In genomic region chr15:81860471-81861135, GRCm38 (mm10) we compare ENCODE assay signal across 9 mouse cellular contexts. TPM values are rescaled to one million over a fixed set of nuclear protein-coding genes. Genes with fewer than 3 reads are reported as not detected.
DNase-seq lines count a peak whose midpoint lies in the region; ATAC-seq lines count a peak whose summit lies in the region.
"Had no signal": no experiment of that assay in that cellular context is flagged by ENCODE, and none has a peak within 500 bp of the region (broad histone marks: within the 10 kb centered on the region; RNA-seq: fewer than 3 reads in every experiment).

No protein-coding gene starts in this region.

- 42% methylated on average over 8 of the region's 8 CpGs for WGBS in heart, embryonic 10.5 days
- 39% methylated on average over 8 of the region's 8 CpGs for WGBS in liver, embryonic 11.5 days
- WGBS in neural tube, embryonic 12.5 days = 44% methylated on average over 8 of the region's 8 CpGs

- DNase-seq in layer of hippocampus, adult 11-12 months (ENCODE audit: low spot score) = peak; percentile 47
- DNase-seq in layer of hippocampus, adult 18-20 months (ENCODE audit: low spot score in 2 of 2) = no peak
- DNase-seq in heart, embryonic 10.5 days (ENCODE audit: low spot score) = no peak
- no peak for DNase-seq in liver, embryonic 11.5 days (ENCODE audit: low spot score)
- no peak for DNase-seq in gastrocnemius, postnatal 10 days
- no peak for DNase-seq in right cerebral cortex, postnatal 25 days

- no peaks in the 10 kb centered on the region for H3K4me1 ChIP-seq in brown adipose tissue, adult 24 weeks (ENCODE audit: control insufficient read depth, insufficient read depth, insufficient read length, low read length)
- H3K4me1 ChIP-seq in heart, embryonic 10.5 days = peaks cover 12% of the 10 kb centered on the region
- H3K4me1 ChIP-seq in liver, embryonic 11.5 days (replicated peaks; ENCODE audit: control insufficient read depth, insufficient read depth, low read length) = 0 out of 2 replicates have a peak, but pooled peaks cover 6% of the 10 kb centered on the region
- peaks cover 9% of the 10 kb centered on the region for H3K4me1 ChIP-seq in neural tube, embryonic 12.5 days

- no peak for ATAC-seq in liver, embryonic 11.5 days (replicated peaks; ENCODE audit: low FRiP score)
- ATAC-seq in neural tube, embryonic 12.5 days (ENCODE audit: low FRiP score, low read depth) = no peak

- peak overlapping the region; percentile 98 for H3K4me2 ChIP-seq in liver, embryonic 11.5 days
- peak overlapping the region; percentile 85 for H3K4me2 ChIP-seq in neural tube, embryonic 12.5 days (replicated peaks)

- H3K9me3 ChIP-seq in heart, embryonic 10.5 days = no peaks in the 10 kb centered on the region
- H3K9me3 ChIP-seq in liver, embryonic 11.5 days (ENCODE audit: control insufficient read depth, low read length) = no peaks in the 10 kb centered on the region
- H3K9me3 ChIP-seq in neural tube, embryonic 12.5 days = no peaks in the 10 kb centered on the region
- H3K9me3 ChIP-seq: megakaryocyte, embryonic 14.5 days had no signal

- no peaks in the 10 kb centered on the region for H3K27me3 ChIP-seq in heart, embryonic 10.5 days (ENCODE audit: insufficient read depth, poor library complexity, severe bottlenecking)
- no peaks in the 10 kb centered on the region for H3K27me3 ChIP-seq in liver, embryonic 11.5 days (replicated peaks; ENCODE audit: control insufficient read depth, insufficient read depth, low read length)
- no peaks in the 10 kb centered on the region for H3K27me3 ChIP-seq in neural tube, embryonic 12.5 days (replicated peaks)
- H3K27me3 ChIP-seq: megakaryocyte, embryonic 14.5 days had no signal

- no peak overlapping the region for H3K9ac ChIP-seq in liver, embryonic 11.5 days (ENCODE audit: low read depth, low read length)
- H3K9ac ChIP-seq in neural tube, embryonic 12.5 days = no peak overlapping the region

- H3K36me3 ChIP-seq in heart, embryonic 10.5 days = peaks cover 18% of the 10 kb centered on the region
- peaks cover 5% of the 10 kb centered on the region for H3K36me3 ChIP-seq in liver, embryonic 11.5 days (ENCODE audit: control insufficient read depth, insufficient read depth, low read length)
- peaks cover 21% of the 10 kb centered on the region for H3K36me3 ChIP-seq in neural tube, embryonic 12.5 days

- peak overlapping the region; percentile 71 for H3K27ac ChIP-seq in brown adipose tissue, adult 24 weeks (replicated peaks; ENCODE audit: low read depth, low read length)
- H3K27ac ChIP-seq in heart, embryonic 10.5 days = peak overlapping the region; percentile 95
- H3K27ac ChIP-seq in liver, embryonic 11.5 days (ENCODE audit: low read depth, low read length) = peak overlapping the region; percentile 53; the same call in 1 of the 2 replicates
- H3K27ac ChIP-seq in neural tube, embryonic 12.5 days = no peak overlapping the region

- no peak overlapping the region for H3K4me3 ChIP-seq in brown adipose tissue, adult 24 weeks (ENCODE audit: insufficient read depth, low read depth, low read length)
- H3K4me3 ChIP-seq in heart, embryonic 10.5 days = peak overlapping the region; percentile 88
- H3K4me3 ChIP-seq in liver, embryonic 11.5 days (ENCODE audit: low read depth, low read length) = peak overlapping the region; percentile 90; the same call in 1 of the 2 replicates
- H3K4me3 ChIP-seq in neural tube, embryonic 12.5 days = no peak overlapping the region

RNA-seq across cellular contexts. Expression of gene Tob2, which starts 2.0 kb away (rescaled TPM):
- total RNA-seq in layer of hippocampus, adult 18-20 months (2021) = 10 to 100 TPM; 33.8 to 45.2 TPM
- 79.0 and 87.4 TPM in 2 replicates for polyA plus RNA-seq in brown adipose tissue, adult 24 weeks (2012; ENCODE audit: insufficient read depth, insufficient read length, missing spikeins)
- polyA plus RNA-seq in heart, embryonic 10.5 days (2016; fragmentation: Nextera tagmentation; extraction: Ambion mirVana) = 13.0 and 15.6 TPM in 2 replicates
- 18.3 and 19.3 TPM in 2 replicates for polyA plus RNA-seq in liver, embryonic 11.5 days (2014; fragmentation: Nextera tagmentation; extraction: Ambion mirVana)
- polyA plus RNA-seq in neural tube, embryonic 12.5 days (2016; fragmentation: Nextera tagmentation; extraction: Ambion mirVana) = 21.6 and 21.7 TPM in 2 replicates
- 10 to 100 TPM; 38.1 to 80.4 TPM for total RNA-seq in gastrocnemius, postnatal 10 days (2021)

RNA-seq across cellular contexts. Expression of gene Phf5a, which starts 11.1 kb away (rescaled TPM):
- total RNA-seq in layer of hippocampus, adult 18-20 months (2021) = 10 to 100 TPM; 34.3 to 36.2 TPM
- polyA plus RNA-seq in brown adipose tissue, adult 24 weeks (2012; ENCODE audit: insufficient read depth, insufficient read length, missing spikeins) = 42.4 and 46.3 TPM in 2 replicates
- 154 and 200 TPM in 2 replicates for polyA plus RNA-seq in heart, embryonic 10.5 days (2016; fragmentation: Nextera tagmentation; extraction: Ambion mirVana)
- polyA plus RNA-seq in liver, embryonic 11.5 days (2014; fragmentation: Nextera tagmentation; extraction: Ambion mirVana) = 224 and 237 TPM in 2 replicates
- 123 and 126 TPM in 2 replicates for polyA plus RNA-seq in neural tube, embryonic 12.5 days (2016; fragmentation: Nextera tagmentation; extraction: Ambion mirVana)
- total RNA-seq in gastrocnemius, postnatal 10 days (2021) = 10 to 100 TPM; 37.4 to 39.6 TPM

RNA-seq across cellular contexts. Expression of gene Aco2, which starts 11.5 kb away (rescaled TPM):
- total RNA-seq in layer of hippocampus, adult 18-20 months (2021) = 100 to 1,000 TPM; 452 to 460 TPM
- polyA plus RNA-seq in brown adipose tissue, adult 24 weeks (2012; ENCODE audit: insufficient read depth, insufficient read length, missing spikeins) = 3,633 and 4,102 TPM in 2 replicates
- 320 and 472 TPM in 2 replicates for polyA plus RNA-seq in heart, embryonic 10.5 days (2016; fragmentation: Nextera tagmentation; extraction: Ambion mirVana)
- 177 and 185 TPM in 2 replicates for polyA plus RNA-seq in liver, embryonic 11.5 days (2014; fragmentation: Nextera tagmentation; extraction: Ambion mirVana)
- polyA plus RNA-seq in neural tube, embryonic 12.5 days (2016; fragmentation: Nextera tagmentation; extraction: Ambion mirVana) = 213 TPM in 2 replicates
- total RNA-seq in gastrocnemius, postnatal 10 days (2021) = 100 to 1,000 TPM; 789 to 874 TPM

RNA-seq across cellular contexts. Expression of gene Tef, which starts 58.4 kb away (rescaled TPM):
- 100 to 1,000 TPM; 293 to 297 TPM for total RNA-seq in layer of hippocampus, adult 18-20 months (2021)
- polyA plus RNA-seq in brown adipose tissue, adult 24 weeks (2012; ENCODE audit: insufficient read depth, insufficient read length, missing spikeins) = 33.0 and 53.3 TPM in 2 replicates
- polyA plus RNA-seq in heart, embryonic 10.5 days (2016; fragmentation: Nextera tagmentation; extraction: Ambion mirVana) = 17.3 and 20.2 TPM in 2 replicates
- polyA plus RNA-seq in liver, embryonic 11.5 days (2014; fragmentation: Nextera tagmentation; extraction: Ambion mirVana) = 12.0 and 12.6 TPM in 2 replicates
- 23.2 and 24.9 TPM in 2 replicates for polyA plus RNA-seq in neural tube, embryonic 12.5 days (2016; fragmentation: Nextera tagmentation; extraction: Ambion mirVana)
- 100 to 1,000 TPM; 127 to 130 TPM for total RNA-seq in gastrocnemius, postnatal 10 days (2021)

Comparison
In these comparisons a context has a peak if more than half of its experiments do, and no peak if none do; other contexts are left out.
1. H3K4me3 ChIP-seq: peak in heart, embryonic 10.5 days (single experiment) and liver, embryonic 11.5 days (single experiment); none in brown adipose tissue, adult 24 weeks (single experiment) and neural tube, embryonic 12.5 days (single experiment).